Mouse (Mus musculus): ENCODE results near the gene Trp53bp1.

DNA sequence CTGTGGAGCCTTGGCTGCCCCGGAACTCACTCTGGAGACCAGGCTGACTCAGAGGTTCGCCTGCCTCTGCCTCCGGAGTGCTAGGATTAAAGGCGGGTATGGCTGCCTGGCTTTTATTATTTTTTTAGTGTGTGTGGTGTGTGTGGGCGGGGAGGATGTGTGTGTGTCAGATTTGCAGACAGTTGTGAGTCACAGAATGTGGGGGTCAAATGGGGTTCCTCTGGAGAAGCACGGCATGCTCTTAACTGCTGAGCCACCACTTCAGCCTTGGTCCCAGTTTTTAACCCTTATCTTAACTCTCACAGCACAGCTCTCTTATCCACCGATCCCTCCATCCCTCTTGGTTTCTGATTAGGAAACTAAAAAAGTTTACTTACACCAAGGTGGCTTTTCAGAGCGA, 45.1 kb upstream of the Trp53bp1 start:
- TF ChIP-seq POLR2A (IDR thresholded peaks at IDR 0.05; ENCODE audit: insufficient read depth, low read depth, low read length) (no peak), CTCF (IDR thresholded peaks at IDR 0.05) (no peak)
